9 mouse cellular contexts compared by ENCODE assay signal in the genomic region with DNA sequence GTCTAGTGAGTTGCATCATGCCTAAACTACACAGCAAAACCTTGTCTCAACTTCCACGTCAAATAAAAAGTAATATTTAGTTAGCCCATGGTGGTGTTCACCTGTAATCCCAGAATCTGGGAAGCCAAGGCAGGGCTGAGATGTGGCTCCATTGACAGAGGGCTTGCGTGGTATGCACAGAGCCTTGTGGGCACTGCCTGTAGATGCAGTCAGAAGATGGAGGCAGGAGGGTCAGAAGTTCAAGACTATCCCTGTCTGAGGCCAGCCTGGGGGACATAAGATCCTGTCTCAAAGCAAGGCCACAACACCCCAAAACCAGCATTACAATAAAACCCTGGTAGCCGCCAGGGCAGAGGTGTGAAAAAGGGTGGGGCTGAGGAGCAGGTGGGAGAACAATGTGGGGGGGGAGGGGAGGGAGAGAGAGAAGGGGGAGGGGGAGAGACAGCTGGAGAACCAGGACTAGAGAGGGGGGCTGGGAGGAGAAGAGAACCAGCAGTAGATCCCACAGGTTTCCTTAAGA.
"Had no signal": no experiment of that assay in that cellular context is flagged by ENCODE, and none has a peak within 500 bp of the region (broad histone marks: within the 10 kb centered on the region; RNA-seq: fewer than 3 reads in every experiment).

No protein-coding gene starts in this region.

- H3K9me3 ChIP-seq: limb, embryonic 12.5 days; liver, embryonic 13.5 days; neural tube, embryonic 12.5 days had no signal

- H3K27ac ChIP-seq: layer of hippocampus, adult 2 months; liver, embryonic 13.5 days; neural tube, embryonic 12.5 days had no signal

- H3K4me3 ChIP-seq: layer of hippocampus, adult 2 months; limb, embryonic 12.5 days; liver, embryonic 13.5 days; myocyte; neural tube, embryonic 12.5 days had no signal

- H3K4me2 ChIP-seq: liver, embryonic 13.5 days; neural tube, embryonic 12.5 days had no signal

- H3K27me3 ChIP-seq: limb, embryonic 12.5 days had no signal

- DNase-seq: kidney, postnatal 4 days; liver, embryonic 13.5 days; retina, postnatal 1 day; thymus, adult 18-20 months; thymus, postnatal 14 days had no signal

- H3K36me3 ChIP-seq: limb, embryonic 12.5 days; liver, embryonic 13.5 days; neural tube, embryonic 12.5 days had no signal

- H3K9ac ChIP-seq: limb, embryonic 12.5 days; liver, embryonic 13.5 days; neural tube, embryonic 12.5 days had no signal
